Mouse (Mus musculus) retina, postnatal 1 day (tissue): Measurements from ENCODE around the gene Hspb7.
A peak's percentile ranks its signal among the peaks of the same experiment; 100 is the strongest.

Experiments
- DNase-seq: peaks from one replicate; pipeline ENCODE4 v3.0.0-alpha.2; 2012

Gene Hspb7

GRCm38 (mm10) chr4:141420192-141420829 lies at the start of gene Hspb7:
Gene Hspb7, plus strand, starts transcription at chr4:141420779.
- no peak for DNase-seq

GRCm38 (mm10) chr4:141372426-141372825 lies 48.2 kb upstream of the Hspb7 start:
- DNase-seq = no peak

- DNase-seq = no peak
These were observed 40.9 kb upstream of the Hspb7 start for GRCm38 (mm10) chr4:141379674-141380073.

GRCm38 (mm10) chr4:141382406-141382805 lies 38.2 kb upstream of the Hspb7 start:
- peak; percentile 74 for DNase-seq

GRCm38 (mm10) chr4:141385275-141385674 lies 35.3 kb upstream of the Hspb7 start:
- DNase-seq = peak; percentile 82

- DNase-seq = no peak
These were observed 34.4 kb upstream of the Hspb7 start for GRCm38 (mm10) chr4:141386150-141386549.

- DNase-seq = peak; percentile 81
These were observed 33.3 kb upstream of the Hspb7 start for GRCm38 (mm10) chr4:141387093-141387784.

GRCm38 (mm10) chr4:141387933-141388332 lies 32.6 kb upstream of the Hspb7 start:
- no peak for DNase-seq

- no peak for DNase-seq
These were observed 31.0 kb upstream of the Hspb7 start for GRCm38 (mm10) chr4:141389366-141390150.

- no peak for DNase-seq
These were observed 29.3 kb upstream of the Hspb7 start for GRCm38 (mm10) chr4:141391293-141391692.

GRCm38 (mm10) chr4:141394751-141395150 lies 25.8 kb upstream of the Hspb7 start:
- no peak for DNase-seq

GRCm38 (mm10) chr4:141397861-141398260 lies 22.7 kb upstream of the Hspb7 start:
- DNase-seq = no peak

- no peak for DNase-seq
These were observed 22.0 kb upstream of the Hspb7 start, which contains the start of gene Clcnka for GRCm38 (mm10) chr4:141398545-141398944. Gene Clcnka, minus strand, starts transcription at chr4:141398724.

- no peak for DNase-seq
These were observed 20.4 kb upstream of the Hspb7 start for GRCm38 (mm10) chr4:141400171-141400570.

GRCm38 (mm10) chr4:141404518-141405313 lies 15.9 kb upstream of the Hspb7 start:
- peak; percentile 91 for DNase-seq

GRCm38 (mm10) chr4:141405314-141405622 lies 15.3 kb upstream of the Hspb7 start:
- no peak for DNase-seq

GRCm38 (mm10) chr4:141406516-141407299 lies 13.9 kb upstream of the Hspb7 start:
- DNase-seq = peak; percentile 74

GRCm38 (mm10) chr4:141408577-141408976 lies 12.0 kb upstream of the Hspb7 start:
- no peak for DNase-seq

GRCm38 (mm10) chr4:141411430-141411992 lies 9.1 kb upstream of the Hspb7 start:
- DNase-seq = no peak

GRCm38 (mm10) chr4:141415924-141416323 lies 4.7 kb upstream of the Hspb7 start, which contains the start of gene Clcnkb:
Gene Clcnkb, minus strand, starts transcription at chr4:141416014.
- DNase-seq = no peak

- peak; percentile 18 for DNase-seq
These were observed 984 bp upstream of the Hspb7 start for GRCm38 (mm10) chr4:141419398-141420191.
